Mouse (Mus musculus): Measurements from ENCODE around the gene A730009L09Rik. TPM values are rescaled to one million over a fixed set of nuclear protein-coding genes. Genes with fewer than 3 reads are reported as not detected.

A730009L09Rik gene
- polyA plus RNA-seq, 1 experiment from 2014 or later = not detected

Other genes starting within 250 kb of the A730009L09Rik start
- 45.3 and 46.1 TPM in 2 replicates for gene Mrpl39, start 220.6 kb downstream of the A730009L09Rik start, polyA plus RNA-seq (2015; fragmentation: Nextera tagmentation; extraction: Ambion mirVana)